Mouse (Mus musculus) MEL (cell line): ENCODE measurements around the gene Tmem39b.

ENCODE experiments used
- CTCF ChIP-seq, 3 experiments: IDR thresholded peaks in 2 of 3; conservative IDR thresholded peaks in 1 of 3; 2 replicates each; pipeline ENCODE4 v1.5.1; 2011 to 2012; ENCODE audit warnings: low read length in 3 of 3, low read depth in 2 of 3, mild to moderate bottlenecking in 2 of 3, improper control_type of control experiment in 1 of 3, inconsistent platforms in 1 of 3, mixed read lengths in 1 of 3, moderate library complexity in 1 of 3; ENCODE audit not compliant: control insufficient read depth in 1 of 3, insufficient read depth in 1 of 3, poor library complexity in 1 of 3, severe bottlenecking in 1 of 3
- GATA1 ChIP-seq: IDR thresholded peaks from 2 replicates; pipeline ENCODE4 v1.6.1; 2011; ENCODE audit warnings: low read depth, low read length, improper control_type of control experiment
- JUND ChIP-seq: IDR thresholded peaks from 2 replicates; pipeline ENCODE4 v1.6.1; 2011; ENCODE audit warnings: low read depth, mild to moderate bottlenecking, improper control_type of control experiment, low read length
- KAT2A ChIP-seq: conservative IDR thresholded peaks from 2 replicates; pipeline ENCODE4 v1.6.1; 2012; ENCODE audit warnings: low read depth, low read length, improper control_type of control experiment, inconsistent platforms
- MAFK ChIP-seq: IDR thresholded peaks from 2 replicates; pipeline ENCODE4 v1.6.1; 2011; ENCODE audit warnings: low read depth, mild to moderate bottlenecking, low read length, improper control_type of control experiment, borderline replicate concordance
- POLR2A ChIP-seq, 2 experiments: IDR thresholded peaks; 2 replicates each; pipeline ENCODE4 v1.6.1; 2011 to 2012; ENCODE audit warnings: low read length in 2 of 2, mild to moderate bottlenecking in 2 of 2, control low read depth in 1 of 2, improper control_type of control experiment in 1 of 2, low read depth in 1 of 2, moderate library complexity in 1 of 2; ENCODE audit not compliant: control insufficient read depth in 1 of 2, insufficient read depth in 1 of 2, poor library complexity in 1 of 2
- RAD21 ChIP-seq: IDR thresholded peaks from 2 replicates; pipeline ENCODE4 v1.6.1; 2011; ENCODE audit warnings: mild to moderate bottlenecking, low read depth, low read length, improper control_type of control experiment
- UBTF ChIP-seq: IDR thresholded peaks from 2 replicates; pipeline ENCODE4 v1.6.1; 2012; ENCODE audit warnings: low read depth, mild to moderate bottlenecking, inconsistent platforms, low read length, improper control_type of control experiment, moderate library complexity, borderline replicate concordance; ENCODE audit not compliant: insufficient read depth
- USF1 ChIP-seq: IDR thresholded peaks from 2 replicates; pipeline ENCODE4 v1.6.1; 2014; ENCODE audit warnings: low read depth, mild to moderate bottlenecking, inconsistent platforms, low read length, improper control_type of control experiment, moderate library complexity
- USF2 ChIP-seq, 2 experiments: IDR thresholded peaks; 2 replicates each; pipeline ENCODE4 v1.6.1; 2011 to 2012; ENCODE audit warnings: improper control_type of control experiment in 2 of 2, low read length in 2 of 2, borderline replicate concordance in 1 of 2, inconsistent platforms in 1 of 2, low read depth in 1 of 2, mild to moderate bottlenecking in 1 of 2; ENCODE audit not compliant: insufficient read depth in 1 of 2

GRCm38 (mm10) chr4:129639221-129639620, 57.4 kb downstream of the Tmem39b start:
- TF ChIP-seq RAD21 (no peak), KAT2A (no peak), POLR2A (IDR thresholded peaks at IDR 0.05; ENCODE audit: control insufficient read depth in 1 of 2, insufficient read depth in 1 of 2, low read depth in 1 of 2, low read length in 2 of 2, poor library complexity in 1 of 2) (no peak), CTCF (IDR thresholded peaks at IDR 0.05 in 2 of 3, conservative IDR thresholded peaks at IDR 0.05 in 1 of 3; ENCODE audit: control insufficient read depth in 1 of 3, insufficient read depth in 1 of 3, low read depth in 2 of 3, low read length in 3 of 3, poor library complexity in 1 of 3, severe bottlenecking in 1 of 3) (no peak), MAFK (no peak), UBTF (no peak), GATA1 (no peak), JUND (no peak), USF2 (IDR thresholded peaks at IDR 0.05; ENCODE audit: borderline replicate concordance in 1 of 2, insufficient read depth in 1 of 2, low read depth in 1 of 2, low read length in 2 of 2) (no peak), USF1 (no peak)
